Mouse (Mus musculus): ENCODE results near the gene Map1b. TPM values are rescaled to one million over a fixed set of nuclear protein-coding genes. Genes with fewer than 3 reads are reported as not detected.

Map1b gene
- total and polyA plus RNA-seq, 3 experiments = 2.1 to 14.6 (median 10.2) TPM

GRCm38 (mm10) chr13:99539288-99539687, 22.9 kb upstream of the Map1b start:
- DNase-seq = peak in 1 of 2 experiments; percentile 11
- H3K79me2 ChIP-seq (replicated peaks; ENCODE audit: control insufficient read depth, insufficient read depth, low read length) = no peaks in the 10 kb centered on the region
- H3K27ac ChIP-seq = no peak overlapping the region
- intact Hi-C loops (cut with DNase I) = no loop called here
- no peaks in the 10 kb centered on the region for H3K36me3 ChIP-seq (ENCODE audit: control insufficient read depth, insufficient read depth, low read length)
- H3K9ac ChIP-seq (ENCODE audit: low read depth, low read length) = no peak overlapping the region
- no peak overlapping the region for H3K4me3 ChIP-seq
- H3K27me3 ChIP-seq (ENCODE audit: control insufficient read depth, insufficient read depth, low read length) = no peaks in the 10 kb centered on the region
- TF ChIP-seq CTCF (IDR thresholded peaks at IDR 0.05) (no peak), EP300 (IDR thresholded peaks at IDR 0.05; ENCODE audit: insufficient read depth, low read depth, low read length) (peak; percentile 52; the same call in 1 of the 2 replicates), POLR2A (IDR thresholded peaks at IDR 0.05; ENCODE audit: insufficient read depth, low read depth, low read length) (no peak)
- 47% methylated on average over 5 of the region's 5 CpGs for WGBS
- peaks cover 7% of the 10 kb centered on the region for H3K4me1 ChIP-seq (ENCODE audit: control insufficient read depth, insufficient read depth, low read length)

- no peak for DNase-seq
- Histone ChIP-seq H3K4me1 (ENCODE audit: control insufficient read depth, insufficient read depth, low read length) (peaks cover 7% of the 10 kb centered on the region), H3K36me3 (ENCODE audit: control insufficient read depth, insufficient read depth, low read length) (no peaks in the 10 kb centered on the region), H3K4me3 (no peak overlapping the region), H3K27me3 (ENCODE audit: control insufficient read depth, insufficient read depth, low read length) (no peaks in the 10 kb centered on the region), H3K79me2 (replicated peaks; ENCODE audit: control insufficient read depth, insufficient read depth, low read length) (no peaks in the 10 kb centered on the region), H3K27ac (no peak overlapping the region), H3K9ac (ENCODE audit: low read depth, low read length) (no peak overlapping the region)
- TF ChIP-seq CTCF (IDR thresholded peaks at IDR 0.05) (no peak), EP300 (IDR thresholded peaks at IDR 0.05; ENCODE audit: insufficient read depth, low read depth, low read length) (no peak), POLR2A (IDR thresholded peaks at IDR 0.05; ENCODE audit: insufficient read depth, low read depth, low read length) (no peak)
- intact Hi-C loops (cut with DNase I) = no loop called here
- 89% methylated on average over 11 of the region's 11 CpGs for WGBS
Measured at GRCm38 (mm10) chr13:99538851-99539250, 22.5 kb upstream of the Map1b start.

- Histone ChIP-seq H3K79me2 (replicated peaks; ENCODE audit: control insufficient read depth, insufficient read depth, low read length) (no peaks in the 10 kb centered on the region), H3K27ac (no peak overlapping the region), H3K4me1 (ENCODE audit: control insufficient read depth, insufficient read depth, low read length) (peaks cover 7% of the 10 kb centered on the region), H3K27me3 (ENCODE audit: control insufficient read depth, insufficient read depth, low read length) (no peaks in the 10 kb centered on the region), H3K36me3 (ENCODE audit: control insufficient read depth, insufficient read depth, low read length) (no peaks in the 10 kb centered on the region), H3K4me3 (no peak overlapping the region), H3K9ac (ENCODE audit: low read depth, low read length) (no peak overlapping the region)
- no peak for TF ChIP-seq EP300 (IDR thresholded peaks at IDR 0.05; ENCODE audit: insufficient read depth, low read depth, low read length)
- TF ChIP-seq CTCF (IDR thresholded peaks at IDR 0.05) = no peak
- TF ChIP-seq POLR2A (IDR thresholded peaks at IDR 0.05; ENCODE audit: insufficient read depth, low read depth, low read length) = no peak
- WGBS = 19% methylated on average over 8 of the region's 8 CpGs
- no peak for DNase-seq
- intact Hi-C loops (cut with DNase I) = no loop called here
Measured at GRCm38 (mm10) chr13:99537908-99538513, 21.7 kb upstream of the Map1b start.

GRCm38 (mm10) chr13:99528456-99528855, 12.1 kb upstream of the Map1b start:
- Histone ChIP-seq H3K4me3 (no peak overlapping the region), H3K9ac (ENCODE audit: low read depth, low read length) (no peak overlapping the region), H3K27me3 (ENCODE audit: control insufficient read depth, insufficient read depth, low read length) (no peaks in the 10 kb centered on the region), H3K4me1 (ENCODE audit: control insufficient read depth, insufficient read depth, low read length) (no peaks in the 10 kb centered on the region), H3K79me2 (replicated peaks; ENCODE audit: control insufficient read depth, insufficient read depth, low read length) (no peaks in the 10 kb centered on the region), H3K27ac (no peak overlapping the region), H3K36me3 (ENCODE audit: control insufficient read depth, insufficient read depth, low read length) (no peaks in the 10 kb centered on the region)
- 66% methylated on average over 4 of the region's 4 CpGs for WGBS
- DNase-seq = no peak
- intact Hi-C loops (cut with DNase I) = no loop called here
- TF ChIP-seq CTCF (IDR thresholded peaks at IDR 0.05) (no peak), POLR2A (IDR thresholded peaks at IDR 0.05; ENCODE audit: insufficient read depth, low read depth, low read length) (no peak), EP300 (IDR thresholded peaks at IDR 0.05; ENCODE audit: insufficient read depth, low read depth, low read length) (no peak)

GRCm38 (mm10) chr13:99527936-99528335, 11.6 kb upstream of the Map1b start:
- TF ChIP-seq EP300 (IDR thresholded peaks at IDR 0.05; ENCODE audit: insufficient read depth, low read depth, low read length) = no peak
- TF ChIP-seq POLR2A (IDR thresholded peaks at IDR 0.05; ENCODE audit: insufficient read depth, low read depth, low read length) = no peak
- Histone ChIP-seq H3K36me3 (ENCODE audit: control insufficient read depth, insufficient read depth, low read length) (no peaks in the 10 kb centered on the region), H3K9ac (ENCODE audit: low read depth, low read length) (no peak overlapping the region), H3K4me3 (no peak overlapping the region), H3K4me1 (ENCODE audit: control insufficient read depth, insufficient read depth, low read length) (no peaks in the 10 kb centered on the region), H3K27ac (no peak overlapping the region), H3K27me3 (ENCODE audit: control insufficient read depth, insufficient read depth, low read length) (no peaks in the 10 kb centered on the region), H3K79me2 (replicated peaks; ENCODE audit: control insufficient read depth, insufficient read depth, low read length) (no peaks in the 10 kb centered on the region)
- intact Hi-C loops (cut with DNase I) = no loop called here
- no peak for DNase-seq

- no peak for TF ChIP-seq CTCF (IDR thresholded peaks at IDR 0.05)
- TF ChIP-seq EP300 (IDR thresholded peaks at IDR 0.05; ENCODE audit: insufficient read depth, low read depth, low read length) = no peak
- no peak for TF ChIP-seq POLR2A (IDR thresholded peaks at IDR 0.05; ENCODE audit: insufficient read depth, low read depth, low read length)
- intact Hi-C loops (cut with DNase I) = no loop called here
- WGBS = 59% methylated on average over 8 of the region's 8 CpGs
- Histone ChIP-seq H3K79me2 (replicated peaks; ENCODE audit: control insufficient read depth, insufficient read depth, low read length) (no peaks in the 10 kb centered on the region), H3K9ac (ENCODE audit: low read depth, low read length) (no peak overlapping the region), H3K4me3 (no peak overlapping the region), H3K4me1 (ENCODE audit: control insufficient read depth, insufficient read depth, low read length) (no peaks in the 10 kb centered on the region), H3K27me3 (ENCODE audit: control insufficient read depth, insufficient read depth, low read length) (no peaks in the 10 kb centered on the region), H3K36me3 (ENCODE audit: control insufficient read depth, insufficient read depth, low read length) (no peaks in the 10 kb centered on the region), H3K27ac (no peak overlapping the region)
- no peak for DNase-seq
Measured at GRCm38 (mm10) chr13:99525491-99525890, 9.2 kb upstream of the Map1b start.

Data from heart, adult 2 months (tissue).